Mouse (Mus musculus): ENCODE measurements at regions not wholly inside any gene's neighbourhood (a gene's known extent, or its start where the extent isn't known, plus 50 kb on each side); places are given as distances from the start of the nearest gene placed in this dataset.
"Not testable (repeated sequence)": the region's sequence is repeated elsewhere in the genome, so short reads cannot be mapped to it uniquely, and the experiment has no call there.

DNA sequence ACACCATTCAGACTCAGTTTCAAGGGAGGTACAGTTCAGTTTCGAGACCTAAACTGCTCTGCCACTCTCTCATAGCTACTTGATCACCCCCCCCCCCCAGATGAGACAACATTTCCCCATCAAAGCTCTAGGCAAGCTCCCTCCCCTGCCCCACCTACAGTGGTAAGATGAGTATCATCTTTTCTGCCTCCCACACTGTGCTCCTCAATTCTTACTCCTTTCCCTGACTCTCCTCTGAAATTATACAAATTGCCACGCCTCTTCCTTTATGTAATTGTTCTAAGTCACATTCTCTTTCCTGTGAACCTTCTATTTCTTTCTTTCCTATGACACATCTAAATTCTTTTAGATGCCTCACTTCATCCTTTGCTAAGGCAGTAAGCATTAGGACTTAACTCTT is 321.6 kb downstream of the Htr1b start:
- H3K4me3 ChIP-seq (ENCODE audit: low read depth, low read length): no peak overlapping the region
- H3K9me3 ChIP-seq (ENCODE audit: control insufficient read depth, low read length): no peaks in the 10 kb centered on the region
- DNase-seq (ENCODE audit: low spot score) (no peak), ATAC-seq (ENCODE audit: insufficient read depth, low FRiP score, low TSS enrichment) (no peak)
- H3K27ac ChIP-seq (ENCODE audit: low read depth, low read length): no peak overlapping the region
- 89% methylated on average over 2 of the region's 2 CpGs for WGBS
- no peaks in the 10 kb centered on the region for H3K4me1 ChIP-seq (ENCODE audit: control insufficient read depth, insufficient read depth, low read length)
- H3K27me3 ChIP-seq (ENCODE audit: control insufficient read depth, insufficient read depth, low read length): no peaks in the 10 kb centered on the region
- H3K9ac ChIP-seq (ENCODE audit: low read length): no peak overlapping the region
- H3K36me3 ChIP-seq (ENCODE audit: control insufficient read depth, insufficient read depth, low read length): no peaks in the 10 kb centered on the region
- no peak overlapping the region for H3K4me2 ChIP-seq (ENCODE audit: low read depth)

DNA sequence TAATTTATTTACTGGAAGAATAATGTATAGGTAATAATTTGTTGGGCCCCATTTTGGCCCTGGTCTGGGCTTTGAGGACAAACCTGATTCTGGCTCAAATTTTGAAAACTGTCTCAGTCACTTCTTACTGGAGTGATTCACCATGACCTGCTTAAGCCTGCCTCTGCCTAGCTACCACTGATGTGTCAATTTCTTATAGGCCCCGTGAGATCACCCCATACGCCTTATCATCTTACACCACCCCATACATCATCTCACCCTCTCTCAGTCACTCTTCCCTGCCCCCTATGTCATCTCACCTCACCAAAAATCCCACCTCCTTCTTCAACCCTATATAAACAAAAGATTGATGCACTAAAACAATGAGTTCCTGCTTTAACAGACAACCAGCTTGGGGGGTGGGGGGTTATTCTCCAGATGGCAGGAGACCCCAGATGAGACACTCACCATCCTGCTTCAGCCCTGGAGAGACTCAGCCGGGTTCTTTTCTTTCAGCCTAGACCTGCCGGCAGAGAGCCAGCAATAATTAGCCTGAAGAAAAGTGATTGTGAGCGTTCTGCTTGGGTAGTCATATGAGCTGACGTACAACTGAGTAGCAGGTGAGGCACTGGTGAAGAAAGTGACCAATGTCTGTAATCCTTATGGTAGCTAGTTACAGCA is 325.0 kb downstream of the Htr1b start:
- DNase-seq (ENCODE audit: low spot score): no peak
- Histone ChIP-seq H3K9me3 (ENCODE audit: control insufficient read depth, low read length) (no peaks in the 10 kb centered on the region), H3K4me3 (ENCODE audit: low read depth, low read length) (no peak overlapping the region), H3K9ac (ENCODE audit: low read length) (no peak overlapping the region), H3K27ac (ENCODE audit: low read depth, low read length) (no peak overlapping the region), H3K4me2 (ENCODE audit: low read depth) (no peak overlapping the region), H3K27me3 (ENCODE audit: control insufficient read depth, insufficient read depth, low read length) (no peaks in the 10 kb centered on the region), H3K36me3 (ENCODE audit: control insufficient read depth, insufficient read depth, low read length) (no peaks in the 10 kb centered on the region), H3K4me1 (ENCODE audit: control insufficient read depth, insufficient read depth, low read length) (no peaks in the 10 kb centered on the region)
- no peak for ATAC-seq (ENCODE audit: insufficient read depth, low FRiP score, low TSS enrichment)
- WGBS: 86% methylated on average over 6 of the region's 6 CpGs

DNA sequence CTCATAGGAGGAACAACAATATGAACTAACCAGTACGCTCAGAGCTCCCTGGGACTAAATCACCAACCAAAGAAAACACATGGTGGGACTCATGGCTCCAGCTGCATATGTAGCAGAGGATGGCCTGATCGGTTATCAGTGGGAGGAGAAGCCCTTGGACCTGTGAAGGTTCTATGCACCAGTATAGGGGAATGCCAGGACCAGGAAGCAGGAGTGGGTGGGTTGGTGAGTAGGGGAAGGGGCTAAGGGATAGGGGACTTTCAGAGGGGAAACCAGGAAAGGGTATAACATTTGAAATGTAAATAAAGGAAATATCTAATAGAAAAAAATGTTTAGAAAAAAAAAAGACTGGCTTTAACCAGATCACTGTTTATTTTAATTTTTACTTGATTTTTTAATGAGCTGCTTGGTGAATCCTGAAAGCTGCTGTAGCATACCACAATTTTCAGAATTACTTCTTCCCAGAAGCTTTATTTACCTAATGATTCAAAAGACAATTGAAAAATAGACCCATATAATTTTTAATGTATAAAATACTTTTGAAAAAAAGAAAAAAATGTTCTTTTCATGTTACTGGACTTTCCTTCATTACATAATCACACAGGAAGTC is 328.1 kb downstream of the Htr1b start:
- H3K27me3 ChIP-seq (ENCODE audit: control insufficient read depth, insufficient read depth, low read length): no peaks in the 10 kb centered on the region
- 85% methylated on average over 2 of the region's 2 CpGs for WGBS
- H3K4me3 ChIP-seq (ENCODE audit: low read depth, low read length): no peak overlapping the region

DNA sequence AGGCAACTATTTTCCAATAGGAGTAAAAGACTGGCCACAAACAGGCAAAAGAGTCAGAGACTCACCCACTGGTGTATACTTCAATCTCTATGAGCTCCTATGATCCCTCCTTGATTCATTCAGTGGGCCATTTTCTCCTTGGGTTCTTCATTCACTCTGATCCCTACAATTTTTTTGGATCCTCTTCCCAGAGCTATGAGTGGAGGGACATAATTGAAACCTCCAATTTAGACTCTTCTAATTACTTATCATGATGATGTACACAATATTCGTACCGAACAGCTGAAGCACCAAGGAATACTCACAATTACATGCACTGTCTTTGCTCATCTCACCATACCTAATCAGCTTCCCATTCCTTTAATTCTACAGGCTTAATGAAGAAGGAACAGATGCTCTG is 357.9 kb downstream of the Htr1b start:
- Histone ChIP-seq H3K4me2 (ENCODE audit: low read depth) (no peak overlapping the region), H3K9ac (ENCODE audit: low read length) (no peak overlapping the region), H3K9me3 (ENCODE audit: control insufficient read depth, low read length) (no peaks in the 10 kb centered on the region), H3K4me3 (ENCODE audit: low read depth, low read length) (no peak overlapping the region), H3K36me3 (ENCODE audit: control insufficient read depth, insufficient read depth, low read length) (no peaks in the 10 kb centered on the region), H3K27ac (ENCODE audit: low read depth, low read length) (no peak overlapping the region), H3K4me1 (ENCODE audit: control insufficient read depth, insufficient read depth, low read length) (no peaks in the 10 kb centered on the region), H3K27me3 (ENCODE audit: control insufficient read depth, insufficient read depth, low read length) (no peaks in the 10 kb centered on the region)
- no peak for DNase-seq (ENCODE audit: low spot score)
- ATAC-seq (ENCODE audit: insufficient read depth, low FRiP score, low TSS enrichment): no peak
- 88% methylated on average over 2 of the region's 2 CpGs for WGBS

More for the DNA sequence above, 328.1 kb downstream of the Htr1b start:
- Histone ChIP-seq H3K9me3 (ENCODE audit: control insufficient read depth, low read length) (no peaks in the 10 kb centered on the region), H3K27ac (ENCODE audit: low read depth, low read length) (no peak overlapping the region), H3K4me2 (ENCODE audit: low read depth) (no peak overlapping the region), H3K36me3 (ENCODE audit: control insufficient read depth, insufficient read depth, low read length) (no peaks in the 10 kb centered on the region), H3K4me1 (ENCODE audit: control insufficient read depth, insufficient read depth, low read length) (no peaks in the 10 kb centered on the region), H3K9ac (ENCODE audit: low read length) (no peak overlapping the region)
- ATAC-seq (ENCODE audit: insufficient read depth, low FRiP score, low TSS enrichment) (no peak), DNase-seq (ENCODE audit: low spot score) (no peak)

DNA sequence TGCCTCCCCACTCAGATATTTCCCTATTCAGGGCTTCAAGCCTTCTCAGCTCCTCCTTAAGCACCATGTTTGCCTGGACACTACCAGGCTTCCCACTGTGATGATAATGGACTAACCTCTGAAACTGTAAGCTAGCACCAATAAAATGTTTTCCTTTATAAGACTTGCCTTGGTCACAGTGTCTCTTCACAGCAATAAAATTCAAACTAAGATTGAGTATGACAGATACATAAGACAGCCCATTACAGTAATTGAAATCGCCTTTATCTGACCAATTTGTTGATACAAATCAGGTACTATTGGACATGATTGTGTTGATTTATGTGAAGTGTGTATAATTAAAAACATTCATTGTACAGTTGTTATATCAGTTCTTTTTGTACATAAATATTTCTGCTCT is 358.3 kb downstream of the Htr1b start:
- 74% methylated on average over 1 of the region's 1 CpGs for WGBS
- H3K4me1 ChIP-seq (ENCODE audit: control insufficient read depth, insufficient read depth, low read length): no peaks in the 10 kb centered on the region
- H3K27ac ChIP-seq (ENCODE audit: low read depth, low read length): no peak overlapping the region
- no peak overlapping the region for H3K9ac ChIP-seq (ENCODE audit: low read length)
- H3K36me3 ChIP-seq (ENCODE audit: control insufficient read depth, insufficient read depth, low read length): no peaks in the 10 kb centered on the region
- H3K27me3 ChIP-seq (ENCODE audit: control insufficient read depth, insufficient read depth, low read length): no peaks in the 10 kb centered on the region
- ATAC-seq (ENCODE audit: insufficient read depth, low FRiP score, low TSS enrichment) (no peak), DNase-seq (ENCODE audit: low spot score) (no peak)
- H3K4me2 ChIP-seq (ENCODE audit: low read depth): no peak overlapping the region
- no peak overlapping the region for H3K4me3 ChIP-seq (ENCODE audit: low read depth, low read length)
- H3K9me3 ChIP-seq (ENCODE audit: control insufficient read depth, low read length): no peaks in the 10 kb centered on the region

DNA sequence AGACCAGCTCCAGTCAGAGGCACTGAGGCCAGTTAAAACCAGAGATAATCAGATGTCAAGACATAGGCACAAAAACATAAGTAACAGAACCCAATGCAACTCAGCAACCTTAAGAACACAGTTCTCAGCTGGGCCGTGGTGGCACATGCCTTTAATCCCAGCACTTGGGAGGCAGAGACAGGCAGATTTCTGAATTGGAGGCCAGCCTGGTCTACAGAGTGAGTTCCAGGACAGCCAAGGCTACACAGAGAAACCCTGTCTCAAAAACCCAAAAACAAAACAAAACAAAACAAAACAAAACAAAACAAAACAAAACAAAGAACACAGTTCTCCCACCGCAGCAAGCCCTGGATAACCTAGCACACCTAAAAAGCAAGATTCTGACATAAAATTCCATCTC is 408.7 kb downstream of the Htr1b start:
- not testable (repeated sequence) for DNase-seq (ENCODE audit: low spot score); H3K9me3 ChIP-seq (ENCODE audit: control insufficient read depth, low read length)
- WGBS: 93% methylated on average over 2 of the region's 2 CpGs

DNA sequence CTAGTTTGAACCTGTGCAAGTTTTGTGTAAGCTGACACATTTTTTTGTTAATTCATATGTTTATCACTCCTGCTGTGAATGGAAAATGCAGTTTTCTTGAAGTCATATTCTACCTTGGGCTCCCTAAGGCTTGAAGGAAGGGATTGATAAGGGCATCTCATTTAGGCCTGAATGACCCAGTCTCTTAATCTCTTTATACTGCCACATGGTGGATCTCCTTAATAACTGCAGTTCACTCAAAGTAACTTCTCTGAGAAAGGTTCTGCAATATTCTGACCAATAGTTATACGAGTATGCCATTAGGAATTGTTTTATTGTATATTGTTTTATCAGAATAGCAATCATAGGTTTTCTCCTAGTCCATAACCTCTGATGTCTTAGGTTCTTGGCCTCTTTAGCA is 415.7 kb downstream of the Htr1b start:
- no peak overlapping the region for H3K27ac ChIP-seq (ENCODE audit: low read depth, low read length)
- no peaks in the 10 kb centered on the region for H3K9me3 ChIP-seq (ENCODE audit: control insufficient read depth, low read length)
- 93% methylated on average over 1 of the region's 1 CpGs for WGBS
- ATAC-seq (ENCODE audit: insufficient read depth, low FRiP score, low TSS enrichment) (no peak), DNase-seq (ENCODE audit: low spot score) (no peak)
- H3K4me2 ChIP-seq (ENCODE audit: low read depth): no peak overlapping the region
- no peaks in the 10 kb centered on the region for H3K27me3 ChIP-seq (ENCODE audit: control insufficient read depth, insufficient read depth, low read length)
- no peaks in the 10 kb centered on the region for H3K4me1 ChIP-seq (ENCODE audit: control insufficient read depth, insufficient read depth, low read length)
- no peak overlapping the region for H3K4me3 ChIP-seq (ENCODE audit: low read depth, low read length)
- H3K36me3 ChIP-seq (ENCODE audit: control insufficient read depth, insufficient read depth, low read length): no peaks in the 10 kb centered on the region
- no peak overlapping the region for H3K9ac ChIP-seq (ENCODE audit: low read length)

More for the DNA sequence above, 408.7 kb downstream of the Htr1b start:
- H3K4me1 ChIP-seq (ENCODE audit: control insufficient read depth, insufficient read depth, low read length); H3K27me3 ChIP-seq (ENCODE audit: control insufficient read depth, insufficient read depth, low read length); H3K4me2 ChIP-seq (ENCODE audit: low read depth); H3K9ac ChIP-seq (ENCODE audit: low read length); H3K27ac ChIP-seq (ENCODE audit: low read depth, low read length); H3K4me3 ChIP-seq (ENCODE audit: low read depth, low read length); H3K36me3 ChIP-seq (ENCODE audit: control insufficient read depth, insufficient read depth, low read length); ATAC-seq (ENCODE audit: insufficient read depth, low FRiP score, low TSS enrichment): not testable (repeated sequence)

DNA sequence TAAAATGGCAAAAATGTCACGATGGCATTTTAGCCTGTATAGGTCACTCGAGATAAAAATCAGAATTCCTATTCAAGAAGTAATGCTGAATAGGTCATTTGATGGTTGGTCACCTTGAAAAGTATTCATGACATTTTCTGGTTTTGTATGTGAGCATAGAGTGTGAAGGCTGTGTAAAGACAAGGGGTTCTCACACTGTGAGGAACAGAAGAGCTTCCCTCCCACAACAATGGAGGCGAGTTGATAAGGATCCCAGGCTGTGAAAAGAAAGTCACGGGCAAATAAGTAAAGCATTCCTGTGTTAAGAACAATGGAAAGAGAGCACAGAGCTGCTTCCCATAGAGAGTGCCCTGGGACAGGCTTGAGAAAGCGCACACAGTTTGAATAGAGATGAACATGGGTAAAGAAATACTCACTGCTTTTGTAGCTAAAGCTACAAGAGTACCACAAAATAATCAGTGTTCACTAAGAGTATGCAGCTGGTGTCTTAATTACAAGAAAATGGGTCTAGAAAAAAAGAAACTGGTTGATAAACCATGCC is 418.0 kb downstream of the Htr1b start:
- Histone ChIP-seq H3K9ac (ENCODE audit: low read length) (no peak overlapping the region), H3K4me1 (ENCODE audit: control insufficient read depth, insufficient read depth, low read length) (no peaks in the 10 kb centered on the region), H3K27ac (ENCODE audit: low read depth, low read length) (no peak overlapping the region), H3K4me2 (ENCODE audit: low read depth) (no peak overlapping the region), H3K9me3 (ENCODE audit: control insufficient read depth, low read length) (no peaks in the 10 kb centered on the region), H3K27me3 (ENCODE audit: control insufficient read depth, insufficient read depth, low read length) (no peaks in the 10 kb centered on the region), H3K36me3 (ENCODE audit: control insufficient read depth, insufficient read depth, low read length) (no peaks in the 10 kb centered on the region), H3K4me3 (ENCODE audit: low read depth, low read length) (no peak overlapping the region)
- WGBS: 26% methylated on average over 5 of the region's 5 CpGs
- peak; percentile 54 for ATAC-seq (ENCODE audit: insufficient read depth, low FRiP score, low TSS enrichment)
- DNase-seq (ENCODE audit: low spot score): no peak

DNA sequence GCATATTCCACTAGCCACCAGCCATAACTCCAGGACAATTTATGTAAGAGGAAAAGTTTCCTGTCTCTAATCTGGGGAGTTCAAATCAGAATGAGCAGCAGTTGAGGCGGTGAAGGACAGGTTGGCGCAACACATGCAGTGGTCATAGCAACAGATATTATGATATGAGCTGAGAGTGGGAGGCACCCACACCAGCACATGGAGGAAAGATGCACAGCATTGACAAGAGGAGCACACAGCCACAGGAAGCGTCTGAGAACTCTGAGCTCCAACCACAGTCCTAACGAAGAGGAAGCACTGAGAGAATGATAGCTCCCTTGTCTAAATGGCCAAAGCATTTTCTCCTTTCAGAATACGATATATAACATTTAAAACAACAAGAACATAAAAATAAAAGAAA is 418.9 kb downstream of the Htr1b start:
- DNase-seq (ENCODE audit: low spot score) (no peak), ATAC-seq (ENCODE audit: insufficient read depth, low FRiP score, low TSS enrichment) (no peak)
- no peaks in the 10 kb centered on the region for H3K27me3 ChIP-seq (ENCODE audit: control insufficient read depth, insufficient read depth, low read length)
- H3K36me3 ChIP-seq (ENCODE audit: control insufficient read depth, insufficient read depth, low read length): no peaks in the 10 kb centered on the region
- H3K27ac ChIP-seq (ENCODE audit: low read depth, low read length): no peak overlapping the region
- H3K4me1 ChIP-seq (ENCODE audit: control insufficient read depth, insufficient read depth, low read length): no peaks in the 10 kb centered on the region
- no peak overlapping the region for H3K4me2 ChIP-seq (ENCODE audit: low read depth)
- no peak overlapping the region for H3K4me3 ChIP-seq (ENCODE audit: low read depth, low read length)
- 70% methylated on average over 5 of the region's 5 CpGs for WGBS
- no peaks in the 10 kb centered on the region for H3K9me3 ChIP-seq (ENCODE audit: control insufficient read depth, low read length)
- no peak overlapping the region for H3K9ac ChIP-seq (ENCODE audit: low read length)

Measured in neural tube, embryonic 11.5 days (tissue).